Mouse (Mus musculus) lung, embryonic 16.5 days (tissue): ENCODE measurements at regions not wholly inside any gene's neighbourhood (a gene's known extent, or its start where the extent isn't known, plus 50 kb on each side); places are given as distances from the start of the nearest gene placed in this dataset.

Experiments
- ATAC-seq: fragments of 200-750 bp; cut with Nextera tagmentation; 2 replicates; pipeline ENCODE4 v1.8.0; 2017; ENCODE audit warnings: low read depth, mild to moderate bottlenecking, moderate library complexity
- H3K27ac ChIP-seq: fragments of 300-500 bp; sonication (generic); 2 replicates; pipeline ENCODE4 v1.5.1; 2014; ENCODE audit warnings: mild to moderate bottlenecking, control low read depth, low read length
- H3K27me3 ChIP-seq: fragments of 300-500 bp; sonication (generic); 2 replicates; pipeline ENCODE4 v1.6.1; 2014; ENCODE audit warnings: low read depth, low read length, mixed read lengths; ENCODE audit not compliant: control insufficient read depth, insufficient read depth
- H3K36me3 ChIP-seq: fragments of 300-500 bp; sonication (generic); 2 replicates; pipeline ENCODE4 v1.6.1; 2014; ENCODE audit warnings: low read length; ENCODE audit not compliant: control insufficient read depth, insufficient read depth
- H3K4me1 ChIP-seq: fragments of 300-500 bp; sonication (generic); replicated peaks from 2 replicates; pipeline ENCODE4 v1.6.1; 2014; ENCODE audit warnings: low read length, mixed read lengths; ENCODE audit not compliant: control insufficient read depth, insufficient read depth
- H3K4me2 ChIP-seq: fragments of 300-500 bp; sonication (generic); 2 replicates; pipeline ENCODE4 v1.6.1; 2014; ENCODE audit warnings: low read depth, low read length, control low read depth
- H3K4me3 ChIP-seq: fragments of 300-500 bp; sonication (generic); 2 replicates; pipeline ENCODE4 v1.5.1; 2014; ENCODE audit warnings: mild to moderate bottlenecking, low read length, control low read depth
- H3K9ac ChIP-seq: fragments of 300-500 bp; sonication (generic); 2 replicates; pipeline ENCODE4 v1.6.1; 2014; ENCODE audit warnings: low read length, control low read depth
- H3K9me3 ChIP-seq: fragments of 300-500 bp; sonication (generic); 2 replicates; pipeline ENCODE4 v1.6.1; 2016; ENCODE audit warnings: low read length; ENCODE audit not compliant: control insufficient read depth
- WGBS: fragments of 180-500 bp; shearing (Covaris S2); extraction: QIAGEN DNeasy Blood & Tissue Kit; methylation state at CpG from one replicate; pipeline ENCODE4 v1.1.7; 2014; 5-methylcytosine and 5-hydroxymethylcytosine counted together

GRCm38 (mm10) chr13:116619105-116619504 is 309.6 kb upstream of the Isl1 start:
- ATAC-seq: no peak
- 69% methylated on average over 5 of the region's 5 CpGs for WGBS
- Histone ChIP-seq H3K4me3 (no peak overlapping the region), H3K4me2 (no peak overlapping the region), H3K9ac (no peak overlapping the region), H3K36me3 (no peaks in the 10 kb centered on the region), H3K4me1 (no peaks in the 10 kb centered on the region), H3K27me3 (no peaks in the 10 kb centered on the region), H3K27ac (no peak overlapping the region), H3K9me3 (no peaks in the 10 kb centered on the region)

DNA sequence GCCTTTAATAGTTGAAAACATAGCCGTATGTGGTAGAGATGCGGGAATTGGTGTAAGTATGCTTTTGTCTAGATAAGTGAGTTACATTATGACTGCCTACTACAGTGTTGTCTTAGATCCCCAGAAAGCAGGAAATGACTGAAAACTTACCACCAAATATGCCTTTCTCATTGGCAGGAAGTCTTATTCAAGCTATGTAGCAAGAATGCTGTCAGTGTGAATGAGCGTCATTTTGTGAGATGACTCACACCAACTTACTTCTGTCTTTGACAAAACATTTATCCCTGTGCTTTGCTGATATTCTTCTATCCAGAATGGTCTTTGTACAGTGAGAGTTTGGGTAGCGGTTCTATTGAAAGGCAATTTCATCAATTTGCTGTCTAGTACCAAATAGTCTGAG is 286.9 kb upstream of the Isl1 start:
- H3K9me3 ChIP-seq: no peaks in the 10 kb centered on the region
- no peak overlapping the region for H3K9ac ChIP-seq
- 85% methylated on average over 4 of the region's 4 CpGs for WGBS
- no peak overlapping the region for H3K27ac ChIP-seq
- H3K4me2 ChIP-seq: no peak overlapping the region
- no peak for ATAC-seq
- H3K27me3 ChIP-seq: no peaks in the 10 kb centered on the region
- H3K4me1 ChIP-seq: no peaks in the 10 kb centered on the region
- no peak overlapping the region for H3K4me3 ChIP-seq
- H3K36me3 ChIP-seq: no peaks in the 10 kb centered on the region

- no peaks in the 10 kb centered on the region for H3K9me3 ChIP-seq
- no peak overlapping the region for H3K4me2 ChIP-seq
- no peak overlapping the region for H3K4me3 ChIP-seq
- WGBS: 81% methylated on average over 2 of the region's 2 CpGs
- no peak for ATAC-seq
- H3K36me3 ChIP-seq: no peaks in the 10 kb centered on the region
- no peak overlapping the region for H3K27ac ChIP-seq
- H3K4me1 ChIP-seq: no peaks in the 10 kb centered on the region
- no peaks in the 10 kb centered on the region for H3K27me3 ChIP-seq
- no peak overlapping the region for H3K9ac ChIP-seq
Observed at GRCm38 (mm10) chr13:116595512-116595911, 286.0 kb upstream of the Isl1 start.

DNA sequence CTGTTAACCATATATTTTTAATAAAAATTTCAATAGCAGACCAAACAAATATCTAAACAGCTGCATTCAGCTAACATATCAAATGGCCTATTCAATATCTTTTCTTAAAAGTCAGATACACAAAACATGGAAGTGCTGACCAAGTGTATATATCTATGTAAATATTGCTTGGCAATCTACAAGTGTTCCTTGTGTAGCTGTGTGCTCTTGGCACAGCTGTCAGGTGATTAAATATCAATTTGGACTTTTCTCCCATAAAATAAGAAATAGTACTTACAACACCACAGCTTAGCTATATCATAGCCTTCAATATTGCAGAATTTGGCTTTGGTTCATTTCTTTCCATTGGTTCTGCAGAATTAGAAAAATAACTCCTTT is 266.5 kb upstream of the Isl1 start:
- H3K27me3 ChIP-seq: no peaks in the 10 kb centered on the region
- no peak overlapping the region for H3K9ac ChIP-seq
- H3K27ac ChIP-seq: no peak overlapping the region
- H3K9me3 ChIP-seq: no peaks in the 10 kb centered on the region
- no peaks in the 10 kb centered on the region for H3K4me1 ChIP-seq
- no peaks in the 10 kb centered on the region for H3K36me3 ChIP-seq
- H3K4me2 ChIP-seq: no peak overlapping the region
- ATAC-seq: no peak
- H3K4me3 ChIP-seq: no peak overlapping the region

GRCm38 (mm10) chr13:116575274-116575957 is 265.9 kb upstream of the Isl1 start:
- WGBS: 74% methylated on average over 11 of the region's 11 CpGs
- no peak for ATAC-seq
- Histone ChIP-seq H3K9me3 (no peaks in the 10 kb centered on the region), H3K4me3 (no peak overlapping the region), H3K36me3 (no peaks in the 10 kb centered on the region), H3K4me2 (no peak overlapping the region), H3K27me3 (no peaks in the 10 kb centered on the region), H3K4me1 (no peaks in the 10 kb centered on the region), H3K9ac (no peak overlapping the region), H3K27ac (no peak overlapping the region)

DNA sequence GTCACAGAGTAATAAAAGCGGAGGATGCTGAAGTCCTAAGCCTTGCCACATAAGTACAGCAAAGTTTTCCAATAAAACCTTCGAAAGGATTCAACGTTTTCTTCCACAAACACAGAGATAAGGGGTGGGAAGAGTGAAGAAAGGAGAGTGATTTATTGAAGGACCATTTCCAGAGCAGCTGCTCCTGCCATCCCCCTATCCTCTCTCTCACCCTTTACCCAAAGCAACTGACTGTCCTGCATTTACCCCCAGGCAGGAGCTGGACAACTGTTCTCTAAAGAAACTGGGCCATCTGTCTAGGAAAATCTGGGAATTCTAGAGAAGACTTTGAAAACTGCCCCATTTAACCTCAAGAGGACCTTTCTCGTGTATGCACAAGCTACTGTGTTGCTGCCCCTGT is 245.6 kb upstream of the Isl1 start:
- Histone ChIP-seq H3K27ac (no peak overlapping the region), H3K4me2 (no peak overlapping the region), H3K4me1 (no peaks in the 10 kb centered on the region), H3K36me3 (no peaks in the 10 kb centered on the region), H3K27me3 (no peaks in the 10 kb centered on the region), H3K4me3 (no peak overlapping the region), H3K9ac (no peak overlapping the region), H3K9me3 (no peaks in the 10 kb centered on the region)
- no peak for ATAC-seq
- WGBS: 39% methylated on average over 4 of the region's 4 CpGs

- WGBS: 66% methylated on average over 3 of the region's 3 CpGs
- Histone ChIP-seq H3K4me2 (no peak overlapping the region), H3K9ac (no peak overlapping the region), H3K27ac (no peak overlapping the region), H3K27me3 (no peaks in the 10 kb centered on the region), H3K4me1 (no peaks in the 10 kb centered on the region), H3K36me3 (no peaks in the 10 kb centered on the region), H3K9me3 (no peaks in the 10 kb centered on the region), H3K4me3 (no peak overlapping the region)
- no peak for ATAC-seq
Observed at GRCm38 (mm10) chr13:116535211-116535610, 225.7 kb upstream of the Isl1 start.

- H3K4me2 ChIP-seq: no peak overlapping the region
- no peaks in the 10 kb centered on the region for H3K27me3 ChIP-seq
- ATAC-seq: no peak
- H3K4me3 ChIP-seq: no peak overlapping the region
- H3K9ac ChIP-seq: no peak overlapping the region
- no peaks in the 10 kb centered on the region for H3K36me3 ChIP-seq
- WGBS: 83% methylated on average over 3 of the region's 3 CpGs
- no peaks in the 10 kb centered on the region for H3K9me3 ChIP-seq
- no peak overlapping the region for H3K27ac ChIP-seq
- no peaks in the 10 kb centered on the region for H3K4me1 ChIP-seq
Observed at GRCm38 (mm10) chr13:116533163-116533562, 223.7 kb upstream of the Isl1 start.

- Histone ChIP-seq H3K9me3 (no peaks in the 10 kb centered on the region), H3K4me2 (no peak overlapping the region), H3K4me1 (no peaks in the 10 kb centered on the region), H3K9ac (no peak overlapping the region), H3K27me3 (no peaks in the 10 kb centered on the region), H3K36me3 (no peaks in the 10 kb centered on the region), H3K4me3 (no peak overlapping the region), H3K27ac (no peak overlapping the region)
- WGBS: 33% methylated on average over 1 of the region's 1 CpGs
- no peak for ATAC-seq
Observed at GRCm38 (mm10) chr13:116528289-116528688, 218.8 kb upstream of the Isl1 start.

- Histone ChIP-seq H3K27me3 (no peaks in the 10 kb centered on the region), H3K9ac (no peak overlapping the region), H3K4me3 (no peak overlapping the region), H3K27ac (no peak overlapping the region), H3K9me3 (no peaks in the 10 kb centered on the region), H3K36me3 (no peaks in the 10 kb centered on the region), H3K4me2 (no peak overlapping the region), H3K4me1 (no peaks in the 10 kb centered on the region)
- 52% methylated on average over 7 of the region's 7 CpGs for WGBS
- ATAC-seq: no peak
Observed at GRCm38 (mm10) chr13:116527037-116527436, 217.5 kb upstream of the Isl1 start.
